Mouse (Mus musculus) heart, embryonic 11.5 days (tissue): ENCODE measurements around the gene Hist1h3f. TPM values are rescaled to one million over a fixed set of nuclear protein-coding genes. Genes with fewer than 3 reads are reported as not detected.
"Not testable (repeated sequence)": the region's sequence is repeated elsewhere in the genome, so short reads cannot be mapped to it uniquely, and the experiment has no call there.

Experiments
- ATAC-seq: fragments of 200-750 bp; cut with Nextera tagmentation; replicated peaks from 2 replicates; pipeline ENCODE4 v1.8.0; 2017; ENCODE audit warnings: moderate library complexity; ENCODE audit not compliant: insufficient number of reproducible peaks, low FRiP score, low TSS enrichment
- H3K27ac ChIP-seq: fragments of 300-500 bp; sonication (generic); 2 replicates; pipeline ENCODE4 v1.5.1; 2014; ENCODE audit warnings: mild to moderate bottlenecking, low read depth, low read length
- H3K27me3 ChIP-seq: fragments of 300-500 bp; sonication (generic); 2 replicates; pipeline ENCODE4 v1.6.1; 2014; ENCODE audit warnings: mild to moderate bottlenecking, low read length, mixed read lengths; ENCODE audit not compliant: control insufficient read depth, insufficient read depth
- H3K36me3 ChIP-seq: fragments of 300-500 bp; sonication (generic); 2 replicates; pipeline ENCODE4 v1.6.1; 2014; ENCODE audit warnings: mild to moderate bottlenecking, low read length, moderate library complexity, mixed read lengths; ENCODE audit not compliant: control insufficient read depth, insufficient read depth
- H3K4me1 ChIP-seq: fragments of 300-500 bp; sonication (generic); 2 replicates; pipeline ENCODE4 v1.6.1; 2014; ENCODE audit warnings: low read length; ENCODE audit not compliant: control insufficient read depth, insufficient read depth
- H3K4me2 ChIP-seq: fragments of 300-500 bp; sonication (generic); 2 replicates; pipeline ENCODE4 v1.6.1; 2014; ENCODE audit warnings: mild to moderate bottlenecking, moderate library complexity
- H3K4me3 ChIP-seq: fragments of 300-500 bp; sonication (generic); 2 replicates; pipeline ENCODE4 v1.5.1; 2014; ENCODE audit warnings: low read depth, low read length
- H3K9ac ChIP-seq: fragments of 300-500 bp; sonication (generic); 2 replicates; pipeline ENCODE4 v1.6.1; 2014; ENCODE audit warnings: mild to moderate bottlenecking, low read depth, low read length, moderate library complexity
- H3K9me3 ChIP-seq: fragments of 300-500 bp; sonication (generic); replicated peaks from 2 replicates; pipeline ENCODE4 v1.6.1; 2016; ENCODE audit warnings: low read length; ENCODE audit not compliant: control insufficient read depth
- WGBS: fragments of 180-500 bp; shearing (Covaris S2); extraction: QIAGEN DNeasy Blood & Tissue Kit; methylation state at CpG from one replicate; pipeline ENCODE4 v1.1.7; 2014; ENCODE audit not compliant: insufficient replicate concordance; 5-methylcytosine and 5-hydroxymethylcytosine counted together
- polyA plus RNA-seq: library from polyadenylated mRNA; unstranded; fragments of >200 nt; fragmentation: Nextera tagmentation; extraction: Ambion mirVana; gene quantifications from 2 replicates; pipeline ENCODE4 v1.2.1, GENCODE M21; 2014

The Hist1h3f gene
- polyA plus RNA-seq, 1 experiment from 2014 or later: 0.19 TPM

DNA sequence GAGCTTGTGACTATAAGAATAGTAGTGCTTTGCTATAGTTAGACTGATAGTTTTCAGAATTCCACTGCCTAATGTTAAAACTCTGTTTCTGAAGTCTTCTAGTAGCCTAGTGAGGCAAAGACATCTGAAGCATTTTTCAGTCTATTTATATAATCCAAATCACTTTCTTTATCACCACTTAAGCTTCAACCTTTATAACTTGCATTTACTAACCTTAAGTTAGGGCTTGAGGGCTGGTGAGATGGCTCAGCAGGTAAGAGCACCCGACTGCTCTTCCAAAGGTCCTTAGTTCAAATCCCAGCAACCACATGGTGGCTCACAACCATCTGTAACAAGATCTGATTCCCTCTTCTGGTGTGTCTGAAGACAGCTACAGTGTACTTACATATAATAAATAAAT lies 4.0 kb upstream of the Hist1h3f start:
- not testable (repeated sequence) for H3K27me3 ChIP-seq, H3K4me1 ChIP-seq, H3K36me3 ChIP-seq, ATAC-seq, H3K4me2 ChIP-seq, H3K4me3 ChIP-seq, H3K9ac ChIP-seq, H3K9me3 ChIP-seq, H3K27ac ChIP-seq
- WGBS: 59% methylated on average over 1 of the region's 1 CpGs

- no peaks in the 10 kb centered on the region for H3K36me3 ChIP-seq
- H3K27ac ChIP-seq: no peak overlapping the region
- WGBS: 90% methylated on average over 3 of the region's 3 CpGs
- H3K9me3 ChIP-seq: no peaks in the 10 kb centered on the region
- no peak overlapping the region for H3K4me3 ChIP-seq
- no peaks in the 10 kb centered on the region for H3K27me3 ChIP-seq
- H3K4me1 ChIP-seq: 0 out of 2 replicates have a peak, but pooled peaks cover under 1% of the 10 kb centered on the region
- no peak overlapping the region for H3K4me2 ChIP-seq
- no peak for ATAC-seq
- H3K9ac ChIP-seq: no peak overlapping the region
These were observed 2.4 kb upstream of the Hist1h3f start for GRCm38 (mm10) chr13:23541497-23541896.

- H3K27me3 ChIP-seq, H3K9me3 ChIP-seq, H3K36me3 ChIP-seq, H3K4me1 ChIP-seq, ATAC-seq: not testable (repeated sequence)
- WGBS: 7% methylated on average over 3 of the region's 3 CpGs
- Histone ChIP-seq H3K4me2 (peak overlapping the region; percentile 64), H3K4me3 (peak overlapping the region; percentile 50), H3K27ac (peak overlapping the region; percentile 74), H3K9ac (peak overlapping the region; percentile 64)
These were observed 1.4 kb upstream of the Hist1h3f start for GRCm38 (mm10) chr13:23542225-23542980.

DNA sequence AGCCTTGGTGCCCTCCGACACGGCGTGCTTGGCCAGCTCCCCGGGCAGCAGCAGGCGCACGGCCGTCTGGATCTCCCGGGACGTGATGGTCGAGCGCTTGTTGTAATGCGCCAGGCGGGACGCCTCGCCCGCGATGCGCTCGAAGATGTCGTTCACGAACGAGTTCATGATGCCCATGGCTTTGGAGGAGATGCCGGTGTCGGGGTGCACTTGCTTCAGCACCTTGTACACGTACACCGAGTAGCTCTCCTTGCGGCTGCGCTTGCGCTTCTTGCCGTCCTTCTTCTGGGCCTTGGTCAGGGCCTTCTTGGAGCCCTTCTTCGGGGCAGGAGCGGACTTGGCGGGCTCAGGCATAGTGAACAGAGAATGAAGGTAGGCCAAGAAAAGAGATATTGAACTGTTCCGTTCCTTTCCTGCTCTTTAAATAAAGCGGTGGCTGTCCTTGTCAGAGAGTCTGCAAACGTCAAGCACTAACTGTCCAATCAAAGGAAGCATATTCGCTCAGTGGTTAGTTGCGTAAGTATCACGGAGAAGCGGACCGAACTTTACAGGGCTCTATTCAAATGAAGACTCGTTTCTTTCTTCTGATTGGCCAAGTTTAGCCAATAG lies 749 bp upstream of the Hist1h3f start, which contains the start of gene Hist1h2bh:
Hist1h2bh (minus strand) TSS at position 394 of the 609 bp plus-strand sequence.
- not testable (repeated sequence) for H3K27me3 ChIP-seq, H3K36me3 ChIP-seq, H3K9me3 ChIP-seq, H3K4me1 ChIP-seq
- Histone ChIP-seq H3K27ac (peak within 1 kb of the TSS; percentile 96), H3K9ac (peak within 1 kb of the TSS; percentile 64), H3K4me3 (peak within 1 kb of the TSS; percentile 51), H3K4me2 (peak within 1 kb of the TSS; percentile 80)
- peak; percentile 89 for ATAC-seq
- WGBS: under 1% methylated on average over 25 of the region's 42 CpGs

DNA sequence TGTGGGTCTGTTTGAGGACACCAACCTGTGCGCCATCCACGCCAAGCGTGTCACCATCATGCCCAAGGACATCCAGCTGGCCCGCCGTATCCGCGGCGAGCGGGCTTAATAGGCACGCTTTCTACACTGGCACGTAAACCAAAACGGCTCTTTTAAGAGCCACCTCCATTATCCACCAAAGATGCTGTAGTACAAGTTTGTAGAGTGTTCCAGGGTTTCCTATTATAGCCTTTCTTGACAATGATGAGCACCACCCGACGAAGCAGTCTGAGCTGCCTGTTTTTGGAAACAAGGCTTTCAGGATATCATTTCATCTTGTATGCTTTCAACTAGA lies 902 bp downstream of the Hist1h3f start:
- not testable (repeated sequence) for H3K9me3 ChIP-seq, H3K27me3 ChIP-seq, ATAC-seq, H3K9ac ChIP-seq, H3K4me1 ChIP-seq, H3K36me3 ChIP-seq
- peak overlapping the region; percentile 51 for H3K4me3 ChIP-seq
- peak overlapping the region; percentile 80 for H3K4me2 ChIP-seq
- WGBS: 0% methylated on average over 11 of the region's 14 CpGs
- peak overlapping the region; percentile 57; the same call in 1 of the 2 replicates for H3K27ac ChIP-seq

DNA sequence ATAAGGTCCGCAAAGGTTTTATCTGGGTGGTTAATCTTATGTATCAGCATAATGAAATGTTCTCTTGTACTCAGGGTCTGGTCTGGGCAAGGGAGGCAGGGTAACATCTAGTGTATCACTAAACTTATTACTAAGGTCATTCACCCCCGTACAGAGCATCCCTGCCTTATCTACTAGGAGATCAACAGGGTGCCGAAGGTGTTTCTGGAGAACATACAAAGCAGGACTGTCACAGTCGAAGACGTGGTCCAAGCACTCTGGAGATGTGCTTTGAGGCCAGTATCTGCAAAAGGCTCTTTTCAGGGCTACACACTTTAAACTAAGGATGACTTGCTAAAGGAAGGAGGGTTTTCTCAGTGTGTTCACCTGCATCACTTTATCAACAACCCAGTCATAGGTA lies 2.8 kb downstream of the Hist1h3f start:
- Histone ChIP-seq H3K4me1 (no peaks in the 10 kb centered on the region), H3K27me3 (no peaks in the 10 kb centered on the region), H3K36me3 (no peaks in the 10 kb centered on the region), H3K27ac (no peak overlapping the region), H3K9ac (no peak overlapping the region), H3K4me2 (no peak overlapping the region), H3K9me3 (no peaks in the 10 kb centered on the region), H3K4me3 (no peak overlapping the region)
- WGBS: 62% methylated on average over 5 of the region's 5 CpGs
- ATAC-seq: no peak

DNA sequence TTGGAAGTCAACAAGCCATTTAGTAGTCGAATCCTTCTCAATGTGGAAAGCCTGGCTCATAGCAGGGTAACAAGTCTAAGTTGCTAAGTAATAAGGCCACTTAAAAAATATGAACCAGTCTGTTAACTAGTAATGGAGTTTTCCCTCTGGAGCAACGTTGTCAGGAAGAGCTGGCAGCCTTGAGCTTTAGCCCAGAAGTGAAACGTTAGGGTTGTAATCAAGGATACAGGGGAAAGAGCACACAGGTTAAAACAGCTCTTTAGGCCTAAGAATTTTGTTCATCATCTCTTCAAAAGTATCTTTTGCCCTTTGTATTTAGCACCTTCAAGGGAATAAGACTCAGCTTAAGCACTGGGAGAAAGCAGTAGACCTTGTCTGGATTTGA lies 6.9 kb downstream of the Hist1h3f start:
- no peaks in the 10 kb centered on the region for H3K36me3 ChIP-seq
- peak overlapping the region; percentile 77 for H3K9ac ChIP-seq
- peak overlapping the region; percentile 47 for H3K4me3 ChIP-seq
- no peak for ATAC-seq
- peaks cover 7% of the 10 kb centered on the region; the same call in 1 of the 2 replicates for H3K4me1 ChIP-seq
- no peaks in the 10 kb centered on the region for H3K9me3 ChIP-seq
- no peaks in the 10 kb centered on the region for H3K27me3 ChIP-seq
- H3K4me2 ChIP-seq: peak overlapping the region; percentile 71
- peak overlapping the region; percentile 89 for H3K27ac ChIP-seq
- WGBS: 11% methylated on average over 3 of the region's 3 CpGs

GRCm38 (mm10) chr13:23551146-23551834 lies 7.4 kb downstream of the Hist1h3f start, which contains the start of gene Hist1h4f:
Hist1h4f (minus strand) TSS chr13:23551648.
- not testable (repeated sequence) for H3K27me3 ChIP-seq, H3K36me3 ChIP-seq, H3K9me3 ChIP-seq, H3K4me1 ChIP-seq
- ATAC-seq: peak; percentile 79
- under 1% methylated on average over 43 of the region's 47 CpGs for WGBS
- H3K4me3 ChIP-seq: peak within 1 kb of the TSS; percentile 47
- H3K27ac ChIP-seq: peak within 1 kb of the TSS; percentile 89
- peak within 1 kb of the TSS; percentile 71 for H3K4me2 ChIP-seq
- peak within 1 kb of the TSS; percentile 77 for H3K9ac ChIP-seq
